Mouse (Mus musculus): Measurements from ENCODE around the gene Zfp811. TPM values are rescaled to one million over a fixed set of nuclear protein-coding genes. Genes with fewer than 3 reads are reported as not detected.

Zfp811 gene
- total and polyA plus RNA-seq, 2 experiments from 2014 or later = 0.31 TPM; not detected in 1

DNA sequence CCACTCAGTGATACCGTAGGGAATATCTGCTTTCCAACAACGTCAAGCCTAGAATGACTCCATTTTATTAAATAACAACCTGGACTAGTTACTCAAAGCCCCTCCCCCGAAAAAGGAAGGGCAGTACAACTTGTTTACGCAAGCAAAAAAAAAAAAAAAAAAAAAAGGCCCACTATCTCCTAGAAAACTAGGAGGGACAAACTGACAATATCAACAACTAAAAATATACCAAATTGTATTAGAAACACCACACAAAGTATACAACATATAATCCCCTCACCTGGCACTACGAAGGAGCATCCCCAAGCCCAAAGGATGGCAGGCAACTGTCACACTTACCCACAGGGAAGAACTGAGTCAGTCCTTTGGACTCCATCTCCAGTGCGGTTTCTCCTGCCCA, 22.8 kb downstream of the Zfp811 start:
- H3K4me1 ChIP-seq (ENCODE audit: control insufficient read depth, insufficient read depth) = peaks cover 16% of the 10 kb centered on the region
- peak overlapping the region; percentile 95 for H3K9ac ChIP-seq (replicated peaks; ENCODE audit: low read depth, low read length)
- no peaks in the 10 kb centered on the region for H3K27me3 ChIP-seq (ENCODE audit: control insufficient read depth, insufficient read depth, low read length)
- ATAC-seq (ENCODE audit: insufficient read depth, low read depth) = no peak
- H3K27ac ChIP-seq (ENCODE audit: low read depth) = no peak overlapping the region
- peaks cover 26% of the 10 kb centered on the region; the same call in 1 of the 2 replicates for H3K36me3 ChIP-seq (replicated peaks; ENCODE audit: control insufficient read depth, insufficient read depth, low read length)
- no peaks in the 10 kb centered on the region for H3K9me3 ChIP-seq (replicated peaks; ENCODE audit: control insufficient read depth, low read length)
- DNase-seq (ENCODE audit: low spot score) = no peak
- H3K4me3 ChIP-seq (ENCODE audit: low read depth, low read length) = peak overlapping the region; percentile 94
- H3K4me2 ChIP-seq (ENCODE audit: low read depth, low read length) = peak overlapping the region; percentile 83
- WGBS = 37% methylated on average over 6 of the region's 6 CpGs
- TF ChIP-seq CTCF (IDR thresholded peaks at IDR 0.05; ENCODE audit: low read depth) (no peak), EP300 (IDR thresholded peaks at IDR 0.05; ENCODE audit: low read depth) (no peak)

DNA sequence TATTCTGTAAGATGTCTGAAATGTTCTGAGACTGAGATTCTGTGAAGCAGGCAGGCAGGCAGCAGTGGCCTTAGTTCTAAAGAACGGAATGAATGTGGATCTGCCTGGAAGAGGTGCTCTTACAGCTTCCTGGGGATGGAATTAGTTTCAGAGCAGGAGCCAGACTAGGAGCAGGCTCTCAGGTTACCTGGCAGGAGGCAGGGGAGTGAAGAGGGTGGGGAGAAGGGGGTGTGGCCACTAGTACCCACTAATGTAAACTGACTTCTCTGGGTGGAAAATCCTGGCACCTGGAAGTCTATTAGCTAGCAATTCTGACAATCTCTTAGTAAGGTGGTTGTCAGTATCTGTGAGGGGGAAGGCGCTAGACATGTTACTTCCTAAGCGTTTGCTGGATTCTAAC, 24.1 kb downstream of the Zfp811 start:
- no peak for TF ChIP-seq CTCF (IDR thresholded peaks at IDR 0.05; ENCODE audit: low read depth)
- TF ChIP-seq EP300 (IDR thresholded peaks at IDR 0.05; ENCODE audit: low read depth) = no peak
- 77% methylated on average over 3 of the region's 3 CpGs for WGBS
- H3K9me3 ChIP-seq (replicated peaks; ENCODE audit: control insufficient read depth, low read length) = no peaks in the 10 kb centered on the region
- peaks cover 26% of the 10 kb centered on the region; the same call in 1 of the 2 replicates for H3K36me3 ChIP-seq (replicated peaks; ENCODE audit: control insufficient read depth, insufficient read depth, low read length)
- ATAC-seq (ENCODE audit: insufficient read depth, low read depth) (no peak), DNase-seq (ENCODE audit: low spot score) (no peak)
- H3K27ac ChIP-seq (ENCODE audit: low read depth) = no peak overlapping the region
- H3K9ac ChIP-seq (replicated peaks; ENCODE audit: low read depth, low read length) = no peak overlapping the region
- peaks cover 16% of the 10 kb centered on the region for H3K4me1 ChIP-seq (ENCODE audit: control insufficient read depth, insufficient read depth)
- no peak overlapping the region for H3K4me2 ChIP-seq (ENCODE audit: low read depth, low read length)
- no peaks in the 10 kb centered on the region for H3K27me3 ChIP-seq (ENCODE audit: control insufficient read depth, insufficient read depth, low read length)
- H3K4me3 ChIP-seq (ENCODE audit: low read depth, low read length) = no peak overlapping the region

DNA sequence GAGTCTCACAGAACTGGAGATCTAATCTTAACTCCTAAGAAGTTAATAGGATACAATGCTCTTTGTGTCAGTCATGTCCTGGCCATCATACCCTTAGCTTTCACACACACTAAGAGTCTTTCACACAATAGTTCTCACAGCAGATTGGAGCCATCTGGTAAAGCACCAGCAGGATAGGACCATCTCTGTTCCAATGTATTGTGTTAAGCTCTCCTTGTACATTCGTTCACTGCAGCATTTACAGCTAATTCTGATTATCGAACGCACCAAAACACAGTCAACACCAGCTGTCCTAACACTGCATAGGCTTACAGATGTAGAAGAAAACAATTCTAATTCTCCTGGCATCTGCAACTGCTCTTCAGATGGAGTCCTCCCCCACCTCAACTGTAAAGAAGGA, 32.2 kb downstream of the Zfp811 start:
- H3K27ac ChIP-seq (ENCODE audit: low read depth) = no peak overlapping the region
- H3K9me3 ChIP-seq (replicated peaks; ENCODE audit: control insufficient read depth, low read length) = no peaks in the 10 kb centered on the region
- no peaks in the 10 kb centered on the region for H3K4me1 ChIP-seq (ENCODE audit: control insufficient read depth, insufficient read depth)
- TF ChIP-seq CTCF (IDR thresholded peaks at IDR 0.05; ENCODE audit: low read depth) (no peak), EP300 (IDR thresholded peaks at IDR 0.05; ENCODE audit: low read depth) (no peak)
- H3K4me2 ChIP-seq (ENCODE audit: low read depth, low read length) = no peak overlapping the region
- H3K9ac ChIP-seq (replicated peaks; ENCODE audit: low read depth, low read length) = no peak overlapping the region
- H3K27me3 ChIP-seq (ENCODE audit: control insufficient read depth, insufficient read depth, low read length) = no peaks in the 10 kb centered on the region
- 91% methylated on average over 3 of the region's 3 CpGs for WGBS
- H3K36me3 ChIP-seq (replicated peaks; ENCODE audit: control insufficient read depth, insufficient read depth, low read length) = peaks cover 55% of the 10 kb centered on the region
- DNase-seq (ENCODE audit: low spot score) = no peak
- H3K4me3 ChIP-seq (ENCODE audit: low read depth, low read length) = no peak overlapping the region
- no peak for ATAC-seq (ENCODE audit: insufficient read depth, low read depth)

- Histone ChIP-seq H3K4me3 (ENCODE audit: low read depth, low read length) (no peak overlapping the region), H3K27me3 (ENCODE audit: control insufficient read depth, insufficient read depth, low read length) (no peaks in the 10 kb centered on the region), H3K9ac (replicated peaks; ENCODE audit: low read depth, low read length) (no peak overlapping the region), H3K36me3 (replicated peaks; ENCODE audit: control insufficient read depth, insufficient read depth, low read length) (peaks cover 68% of the 10 kb centered on the region), H3K4me2 (ENCODE audit: low read depth, low read length) (no peak overlapping the region), H3K9me3 (replicated peaks; ENCODE audit: control insufficient read depth, low read length) (no peaks in the 10 kb centered on the region), H3K27ac (ENCODE audit: low read depth) (no peak overlapping the region), H3K4me1 (ENCODE audit: control insufficient read depth, insufficient read depth) (no peaks in the 10 kb centered on the region)
- 34% methylated on average over 1 of the region's 1 CpGs for WGBS
- no peak for ATAC-seq (ENCODE audit: insufficient read depth, low read depth)
- peak; percentile 37 for DNase-seq (ENCODE audit: low spot score)
- TF ChIP-seq EP300 (IDR thresholded peaks at IDR 0.05; ENCODE audit: low read depth) = no peak
- peak; percentile 52 for TF ChIP-seq CTCF (IDR thresholded peaks at IDR 0.05; ENCODE audit: low read depth)
Measured at GRCm38 (mm10) chr17:32771213-32771612, 38.5 kb downstream of the Zfp811 start.

GRCm38 (mm10) chr17:32766422-32766821, 43.3 kb downstream of the Zfp811 start:
- Histone ChIP-seq H3K4me2 (ENCODE audit: low read depth, low read length) (no peak overlapping the region), H3K9me3 (replicated peaks; ENCODE audit: control insufficient read depth, low read length) (no peaks in the 10 kb centered on the region), H3K27ac (ENCODE audit: low read depth) (no peak overlapping the region), H3K36me3 (replicated peaks; ENCODE audit: control insufficient read depth, insufficient read depth, low read length) (peaks cover 41% of the 10 kb centered on the region), H3K9ac (replicated peaks; ENCODE audit: low read depth, low read length) (no peak overlapping the region), H3K4me3 (ENCODE audit: low read depth, low read length) (no peak overlapping the region), H3K27me3 (ENCODE audit: control insufficient read depth, insufficient read depth, low read length) (no peaks in the 10 kb centered on the region), H3K4me1 (ENCODE audit: control insufficient read depth, insufficient read depth) (no peaks in the 10 kb centered on the region)
- 94% methylated on average over 2 of the region's 2 CpGs for WGBS
- TF ChIP-seq CTCF (IDR thresholded peaks at IDR 0.05; ENCODE audit: low read depth) (no peak), EP300 (IDR thresholded peaks at IDR 0.05; ENCODE audit: low read depth) (no peak)
- DNase-seq (ENCODE audit: low spot score) (no peak), ATAC-seq (ENCODE audit: insufficient read depth, low read depth) (no peak)

DNA sequence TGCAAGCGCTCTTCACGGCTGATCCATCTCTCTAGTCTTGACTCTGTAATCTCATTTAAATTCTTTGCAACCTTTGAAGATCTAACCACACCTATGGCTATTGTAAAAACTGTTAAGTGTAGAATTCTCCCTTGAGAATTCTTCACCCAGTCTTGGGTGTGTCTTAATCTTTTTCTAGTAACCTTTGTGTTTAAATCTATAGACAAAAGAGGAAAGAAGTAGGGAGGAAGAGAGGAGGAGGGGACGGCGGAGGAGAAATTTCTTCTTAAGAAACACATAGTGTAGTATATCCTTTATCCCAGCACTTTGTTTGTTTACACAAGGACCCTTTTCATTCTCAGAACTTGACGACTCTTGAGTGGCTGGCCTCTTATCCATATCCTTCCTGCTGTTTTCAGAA, 52.4 kb downstream of the Zfp811 start:
- 60% methylated on average over 5 of the region's 5 CpGs for WGBS
- no peak for ATAC-seq (ENCODE audit: insufficient read depth, low read depth)

More for the DNA sequence above, 52.4 kb downstream of the Zfp811 start:
- H3K27me3 ChIP-seq (ENCODE audit: control insufficient read depth, insufficient read depth, low read length) = no peaks in the 10 kb centered on the region
- H3K36me3 ChIP-seq (replicated peaks; ENCODE audit: control insufficient read depth, insufficient read depth, low read length) = no peaks in the 10 kb centered on the region
- H3K4me1 ChIP-seq (ENCODE audit: control insufficient read depth, insufficient read depth) = no peaks in the 10 kb centered on the region
- TF ChIP-seq EP300 (IDR thresholded peaks at IDR 0.05; ENCODE audit: low read depth) = no peak
- no peak for TF ChIP-seq CTCF (IDR thresholded peaks at IDR 0.05; ENCODE audit: low read depth)
- no peak overlapping the region for H3K4me3 ChIP-seq (ENCODE audit: low read depth, low read length)
- no peak for DNase-seq (ENCODE audit: low spot score)
- H3K4me2 ChIP-seq (ENCODE audit: low read depth, low read length) = no peak overlapping the region
- no peak overlapping the region for H3K27ac ChIP-seq (ENCODE audit: low read depth)
- H3K9ac ChIP-seq (replicated peaks; ENCODE audit: low read depth, low read length) = no peak overlapping the region
- no peaks in the 10 kb centered on the region for H3K9me3 ChIP-seq (replicated peaks; ENCODE audit: control insufficient read depth, low read length)
